Mouse (Mus musculus): ENCODE measurements around the gene Aif1.

DNA sequence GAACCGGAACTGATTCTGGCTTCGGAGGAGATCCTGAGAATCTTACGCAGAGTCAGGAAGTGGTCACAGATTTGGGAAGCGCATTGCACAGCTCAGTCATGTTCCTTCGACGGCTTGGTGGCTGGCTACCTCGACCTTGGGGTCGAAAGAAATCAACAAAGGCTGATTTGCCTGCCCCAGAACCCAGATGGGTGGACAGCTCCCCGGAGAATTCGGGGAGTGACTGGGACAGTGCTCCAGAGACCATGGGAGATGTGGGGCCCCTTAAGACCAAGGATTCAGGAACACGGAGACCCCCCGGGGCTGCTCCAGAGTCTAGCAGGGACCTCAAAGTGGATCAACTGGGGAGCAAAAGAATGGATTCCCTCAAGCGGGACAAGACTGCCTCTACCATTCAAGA is 48.9 kb downstream of the Aif1 start:
- TF ChIP-seq POLR2A (IDR thresholded peaks at IDR 0.05; ENCODE audit: borderline replicate concordance, low read depth, low read length) (no peak), CTCF (IDR thresholded peaks at IDR 0.05; ENCODE audit: low read depth, low read length) (no peak)
